Mouse (Mus musculus): ENCODE measurements around the gene Ogfod3. TPM values are rescaled to one million over a fixed set of nuclear protein-coding genes. Genes with fewer than 3 reads are reported as not detected.

The Ogfod3 gene
- 23.0 and 24.6 TPM in 2 replicates for total RNA-seq (2021)
- long read RNA-seq, experiment 1, transcript Ogfod3-201 (9 exons, 1,308 nt) = major isoform, 55 of 58 reads
- long read RNA-seq, experiment 1, partial matches to known transcripts = 3 of 58 reads
- long read RNA-seq, experiment 1, other reads (novel, unspliced or antisense) = 0 of 58 reads
- long read RNA-seq, experiment 2, transcript Ogfod3-201 (9 exons, 1,308 nt) = major isoform, 25 of 28 reads
- long read RNA-seq, experiment 2, partial matches to known transcripts = 2 of 28 reads
- long read RNA-seq, experiment 2, other reads (novel, unspliced or antisense) = 1 of 28 reads

DNA sequence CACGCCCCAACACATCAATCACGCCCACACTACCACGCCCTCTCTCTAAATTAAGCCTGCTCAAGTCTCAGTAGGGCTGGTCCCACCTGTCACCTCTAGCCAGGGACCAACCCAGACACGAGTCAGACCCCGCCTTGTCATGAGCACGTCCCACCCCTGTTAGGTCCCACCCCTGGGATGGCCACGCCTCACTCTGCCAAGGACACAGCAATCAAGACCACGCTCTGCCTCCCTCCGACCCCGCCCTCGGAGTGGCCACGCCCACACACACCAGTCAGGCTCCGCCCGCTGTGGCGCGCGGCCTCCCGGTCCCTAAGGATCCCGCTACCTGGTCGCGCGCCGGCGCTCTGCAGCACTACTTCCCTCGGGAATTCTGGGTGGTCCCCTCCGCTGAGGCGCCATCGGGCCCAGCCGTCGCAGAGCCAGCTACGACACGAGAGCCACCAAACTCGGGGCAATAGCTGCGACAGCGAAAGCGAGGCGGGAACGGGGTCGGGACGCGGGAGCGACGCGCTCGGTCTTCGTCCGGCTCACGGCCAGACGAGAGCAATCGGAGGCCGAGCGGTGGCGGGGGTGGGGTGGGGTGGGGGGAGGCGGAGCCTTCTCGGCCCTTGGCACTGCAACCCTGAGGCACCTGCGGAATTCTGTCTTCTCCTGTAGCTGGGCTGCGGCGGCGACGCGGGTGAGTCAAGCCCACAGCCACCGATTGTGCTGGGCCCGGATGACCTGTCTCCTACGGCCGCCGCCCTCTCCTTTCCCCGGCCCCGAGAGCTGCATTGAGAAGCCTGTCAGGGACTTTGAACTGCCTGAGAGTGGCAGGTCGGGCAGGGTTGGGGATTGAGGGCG, at the start of gene Ogfod3, which contains the start of gene Hexdc:
Ogfod3 (minus strand) TSS at position 551 of the 846 bp plus-strand sequence.
Hexdc (plus strand) TSS at position 273 of the 846 bp plus-strand sequence.
- DNase-seq = peak; percentile 98

DNA sequence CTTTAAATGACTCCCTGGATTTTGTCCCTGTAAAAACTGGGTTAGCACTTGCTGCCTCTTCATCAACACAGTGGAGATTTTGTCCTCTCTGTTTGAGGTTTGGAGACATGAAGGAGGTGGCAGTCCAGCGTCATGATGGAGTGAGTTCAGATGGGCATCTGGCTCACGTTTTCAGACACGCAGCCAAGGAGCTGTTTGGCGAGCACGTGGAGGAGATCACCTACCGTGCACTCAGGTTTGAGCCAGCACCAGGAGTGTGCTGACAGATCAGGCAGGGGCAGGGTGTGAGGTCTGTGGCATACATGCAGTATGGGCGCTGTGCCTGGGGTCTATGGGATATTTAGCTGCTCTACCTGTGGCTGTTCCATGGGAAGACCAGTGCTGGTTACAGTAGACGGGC, 45.7 kb upstream of the Ogfod3 start:
- no peak for DNase-seq

DNA sequence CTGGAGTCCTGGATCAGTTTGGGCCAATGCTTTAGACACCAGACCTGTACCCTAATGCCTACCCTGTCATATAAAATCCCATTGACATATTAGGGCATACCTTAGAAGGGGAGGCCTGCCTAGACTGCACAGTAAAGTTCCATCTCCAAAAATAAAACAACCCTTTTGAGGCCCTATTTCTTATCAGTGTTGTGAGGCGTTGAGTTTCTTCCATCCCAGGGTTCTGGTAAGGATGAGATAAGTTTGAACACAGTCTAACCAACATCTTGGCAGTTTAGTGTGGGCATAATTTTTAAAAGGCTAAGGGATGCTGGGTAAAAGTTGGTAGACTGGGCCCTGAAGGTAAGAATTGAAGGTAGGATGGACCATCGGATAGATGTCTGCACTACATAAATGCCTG, 35.2 kb upstream of the Ogfod3 start:
- DNase-seq = no peak

DNA sequence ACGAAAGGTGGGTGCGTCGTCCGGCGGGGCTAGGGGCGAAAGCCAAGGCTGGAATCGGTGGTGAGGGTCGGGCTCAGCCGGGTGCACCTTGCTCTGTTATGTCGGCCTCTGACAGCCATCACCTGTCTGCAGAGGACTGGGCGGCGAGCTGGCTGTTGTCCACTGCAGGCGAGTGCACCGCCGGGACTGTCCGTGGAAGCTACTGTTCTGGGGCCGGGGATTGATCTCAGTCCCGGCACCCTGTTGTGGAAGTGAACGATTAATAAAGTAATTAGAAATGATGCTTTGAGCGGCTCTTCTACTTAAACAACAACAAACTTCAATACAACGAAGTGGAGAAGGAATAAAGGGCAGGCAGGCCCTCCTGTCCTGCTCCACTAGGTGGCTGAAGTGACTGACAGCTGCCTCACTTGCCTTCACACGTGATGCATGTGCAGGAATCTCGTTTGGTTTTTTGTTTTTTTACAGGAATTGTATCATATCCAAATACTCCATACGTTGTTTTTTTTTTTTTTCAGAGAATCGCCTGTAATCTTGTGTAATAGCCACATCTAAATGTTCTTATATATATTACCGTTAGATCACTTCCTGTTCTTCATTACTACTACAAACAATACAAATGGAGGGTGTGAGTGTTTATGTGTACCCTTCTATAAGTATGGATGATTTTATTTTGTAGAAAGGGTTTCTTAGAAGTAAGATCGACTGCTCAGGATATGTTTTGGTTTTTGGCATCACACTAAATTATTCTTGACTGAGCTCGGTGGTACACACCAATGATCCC, 33.0 kb upstream of the Ogfod3 start:
- no peak for DNase-seq

DNA sequence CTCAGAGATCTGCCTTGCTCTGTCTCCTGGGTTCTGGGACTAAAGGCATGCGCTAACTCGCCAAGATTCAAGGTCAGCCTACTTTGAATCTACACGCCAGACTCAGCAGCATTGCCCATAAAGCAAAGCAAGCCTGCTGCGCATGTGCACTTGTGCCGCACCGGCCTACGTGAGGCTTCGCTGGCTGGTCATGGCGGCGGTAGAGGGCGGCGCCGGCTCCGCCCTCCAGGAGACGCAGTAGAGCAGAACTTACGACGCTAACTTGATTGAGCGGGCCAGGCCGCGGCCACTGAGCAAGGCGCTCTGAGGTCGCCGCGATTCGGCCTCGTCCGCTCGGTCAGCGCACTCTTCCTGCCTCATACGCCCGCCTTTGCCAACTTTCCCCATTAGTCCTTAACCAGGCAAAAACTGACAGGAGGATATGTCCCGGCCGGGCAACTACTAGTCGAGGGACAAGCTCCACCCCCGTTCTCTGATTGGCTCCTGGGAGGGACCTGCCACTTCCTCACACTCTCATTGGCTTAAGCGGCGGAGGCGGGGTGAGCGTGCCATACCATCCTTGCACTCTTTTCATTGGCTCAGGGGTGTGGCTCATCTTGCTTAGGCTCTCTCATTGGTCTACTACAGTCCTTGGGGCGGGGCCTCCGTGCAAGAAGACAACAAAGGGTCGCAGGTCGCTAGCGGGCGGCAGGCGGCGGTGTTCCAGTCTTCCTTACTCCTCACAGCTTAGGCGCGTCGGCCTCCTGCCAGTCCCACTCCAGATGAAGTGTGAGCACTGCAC, 32.2 kb upstream of the Ogfod3 start, which contains the start of gene Narf:
Narf (plus strand) TSS at position 690 of the 781 bp plus-strand sequence.
- DNase-seq = peak; percentile 99

DNA sequence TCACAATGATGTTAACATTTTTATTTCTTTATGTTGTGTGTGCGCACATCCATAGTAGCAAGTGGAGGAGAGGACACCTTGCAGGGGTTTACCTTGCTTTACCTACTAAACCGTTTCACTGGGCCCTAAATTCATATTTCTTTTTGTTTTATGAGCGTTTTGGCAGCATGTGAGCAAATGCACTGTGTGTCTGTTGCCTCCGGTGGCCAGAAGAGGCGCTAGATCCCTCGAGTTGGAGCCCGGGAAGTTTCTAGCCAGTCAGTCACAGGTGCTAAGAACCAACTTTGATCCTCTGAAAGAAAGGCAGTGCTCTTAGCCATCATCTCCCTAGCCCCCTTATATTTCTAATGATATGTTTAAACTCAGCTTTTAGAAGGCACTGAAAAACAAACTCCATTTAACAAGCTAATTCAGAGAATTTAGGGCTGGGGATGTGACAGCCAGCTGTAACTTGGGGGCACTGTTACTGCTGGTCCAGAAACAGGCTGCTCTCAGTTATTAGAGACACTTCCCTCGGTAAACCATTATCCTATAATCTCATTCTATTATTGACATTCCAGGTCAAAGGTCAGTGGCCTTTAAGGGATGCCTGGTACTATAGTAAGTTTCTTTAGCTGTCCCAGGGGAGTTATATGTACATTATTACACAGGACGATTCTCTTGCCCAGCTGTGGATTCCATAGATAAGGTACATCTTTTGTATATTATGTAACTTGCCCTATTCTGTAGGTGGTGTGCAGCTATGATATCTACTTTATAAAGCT, 31.1 kb upstream of the Ogfod3 start:
- DNase-seq = peak; percentile 66

DNA sequence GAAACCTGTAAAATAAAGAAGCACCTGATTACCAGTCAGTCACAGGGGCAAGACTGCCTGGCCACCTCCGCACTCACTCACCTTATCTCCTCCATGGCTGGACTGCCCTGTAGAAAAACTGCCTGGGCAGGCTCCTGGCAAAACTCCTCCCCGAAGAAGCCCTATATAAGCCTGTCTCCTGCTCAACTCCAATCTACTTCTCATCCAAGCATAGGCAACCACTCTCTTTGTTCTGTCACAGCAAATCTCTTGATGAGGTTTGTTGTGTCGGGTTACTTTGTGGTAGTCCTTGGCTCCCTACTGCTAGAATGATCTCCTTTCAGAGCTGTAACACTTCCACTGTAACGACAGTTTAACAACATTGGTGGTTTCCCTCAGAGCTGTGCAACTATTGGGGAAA, 28.2 kb upstream of the Ogfod3 start:
- DNase-seq = no peak

DNA sequence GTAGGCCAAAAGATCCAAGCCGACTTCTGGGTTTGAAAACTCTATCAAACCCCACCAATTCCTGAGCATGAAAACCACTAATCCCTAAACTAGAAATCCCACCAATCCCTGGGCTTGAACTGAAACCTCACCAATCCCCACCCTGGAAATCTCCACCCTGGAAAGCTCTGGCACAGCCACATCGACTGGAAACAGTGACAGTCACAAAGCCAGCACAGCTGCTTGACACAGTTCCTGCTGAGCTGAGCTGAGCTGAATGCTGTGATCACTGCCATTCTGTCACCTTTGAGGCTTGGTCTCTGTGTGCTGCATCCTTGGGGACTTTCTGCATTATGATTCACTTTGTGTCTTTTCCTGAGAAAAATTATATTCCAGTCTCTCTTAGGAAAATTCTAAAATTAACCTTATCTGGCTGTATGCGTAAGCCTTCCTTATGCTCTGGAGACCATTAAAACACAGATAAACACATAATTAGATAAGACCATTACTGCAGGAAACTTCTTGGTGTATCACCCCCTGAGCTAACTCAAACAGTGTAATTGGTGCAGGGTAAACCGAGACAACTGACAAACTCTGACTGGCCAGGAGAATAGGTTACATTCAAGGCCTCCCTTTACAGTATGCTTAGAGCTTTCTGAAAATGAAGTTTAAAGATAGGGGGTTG, 27.2 kb upstream of the Ogfod3 start:
- no peak for DNase-seq

DNA sequence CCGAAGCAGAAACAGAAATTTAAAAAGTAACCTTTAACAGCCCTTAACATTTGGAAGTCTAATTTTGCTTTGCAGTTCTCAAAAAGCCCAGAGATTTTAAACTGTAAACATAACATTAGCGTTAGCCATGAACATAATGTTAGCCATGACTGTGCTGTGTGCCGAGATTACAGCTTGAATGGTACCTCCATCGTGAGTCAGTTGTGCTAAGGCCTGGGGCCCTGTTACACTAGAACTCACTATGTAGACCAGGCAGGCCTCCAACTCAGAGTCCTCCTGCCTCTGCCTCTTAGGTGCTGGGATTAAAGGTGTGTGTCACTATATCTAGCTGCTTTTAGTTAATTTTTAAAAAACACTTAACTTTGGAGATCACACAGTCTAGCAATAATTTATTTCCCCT, 26.7 kb upstream of the Ogfod3 start:
- DNase-seq = no peak

DNA sequence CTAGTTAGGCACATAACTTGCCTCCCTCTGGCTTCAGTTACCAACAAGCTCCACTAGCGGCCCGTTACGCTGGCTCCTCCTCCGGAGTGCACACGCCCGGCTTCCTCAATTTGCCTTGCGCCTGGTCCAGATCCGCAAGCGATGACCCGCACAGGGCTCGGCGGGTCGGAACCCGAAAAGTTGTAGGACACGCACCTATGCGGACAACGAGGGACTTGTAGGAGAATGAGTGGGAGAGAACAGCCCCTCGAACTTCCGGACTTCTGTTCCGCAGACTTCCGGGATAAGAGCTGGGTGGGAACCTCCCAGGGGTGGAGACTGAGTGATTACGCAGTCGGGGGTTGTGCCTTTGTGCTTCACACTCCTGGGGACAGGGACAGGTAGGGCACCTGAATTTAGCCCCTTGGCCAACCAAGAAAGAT, 24.5 kb upstream of the Ogfod3 start, which contains the start of gene Cybc1:
Cybc1 (minus strand) TSS at position 305 of the 422 bp plus-strand sequence.
- peak; percentile 83 for DNase-seq

DNA sequence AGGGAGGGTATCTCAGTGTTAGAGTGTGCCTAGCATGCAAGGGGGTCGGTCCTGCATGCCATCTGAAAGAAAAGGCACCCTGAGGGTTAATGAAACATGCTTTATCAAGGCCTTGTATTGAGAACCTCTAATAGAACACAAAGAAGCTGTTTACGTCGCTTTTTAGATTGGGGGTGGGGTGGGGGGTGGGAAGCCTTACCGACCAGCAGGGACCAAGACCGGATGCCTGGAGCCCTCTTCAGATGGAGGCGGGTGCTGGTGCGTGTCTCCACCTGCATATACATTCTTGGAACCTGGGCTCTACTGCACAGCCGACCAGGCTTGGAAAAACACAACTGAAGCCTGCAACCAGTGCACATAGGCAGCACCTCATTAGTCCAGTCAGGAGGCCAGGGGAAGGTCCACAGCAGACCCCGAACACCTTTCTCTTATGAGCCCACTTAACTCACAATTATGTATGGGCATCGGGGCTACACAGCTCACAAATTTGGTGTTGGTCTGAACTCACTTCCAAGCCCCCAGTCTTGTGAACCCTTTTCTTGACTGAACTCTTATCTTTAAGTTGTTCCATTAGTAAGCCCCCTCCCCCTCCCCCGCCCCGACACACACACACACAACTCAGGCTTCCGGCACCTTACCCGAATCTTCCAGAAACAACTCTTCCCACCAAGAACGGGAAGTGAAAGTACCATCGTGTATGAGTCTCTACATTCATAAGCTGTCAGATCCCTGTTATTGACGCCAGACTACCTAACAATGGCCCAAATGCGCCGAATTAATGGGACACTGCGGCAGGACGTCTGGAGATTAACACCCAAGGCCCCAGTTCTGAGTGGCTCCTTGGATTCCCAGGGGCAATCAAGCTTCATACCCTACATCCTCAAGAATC, 23.9 kb upstream of the Ogfod3 start:
- no peak for DNase-seq

DNA sequence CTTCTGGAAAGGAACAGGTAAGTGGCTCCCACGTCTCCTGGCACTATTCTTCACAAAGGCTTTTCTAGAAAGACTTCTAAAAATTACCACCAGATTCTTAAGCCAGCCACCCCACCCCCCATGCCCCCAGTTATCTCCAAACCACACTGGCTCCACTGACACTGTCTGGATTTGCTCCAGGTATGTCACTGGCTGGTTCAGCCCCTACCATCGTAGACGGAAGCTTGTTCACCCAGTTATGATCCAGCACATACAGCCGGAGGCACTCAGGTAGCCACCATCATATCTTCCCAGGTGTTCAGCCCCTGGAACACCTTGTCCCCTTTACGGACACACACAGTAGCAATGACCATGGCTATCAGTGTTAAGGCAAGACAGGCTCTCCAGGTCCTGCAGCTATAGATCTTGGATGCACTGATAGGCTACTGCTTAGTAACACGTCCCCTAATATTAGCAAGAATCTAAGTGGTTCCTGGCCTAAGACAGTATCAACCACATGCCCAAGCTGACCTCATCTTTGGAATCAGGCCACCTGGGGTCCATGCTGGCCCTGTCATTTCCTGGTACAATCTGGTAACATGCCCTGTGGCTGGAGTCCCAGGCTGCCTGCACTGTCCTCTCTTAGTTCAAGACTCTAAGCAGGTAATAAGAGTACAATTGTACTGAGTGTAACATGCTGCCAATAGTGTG, 17.0 kb upstream of the Ogfod3 start:
- no peak for DNase-seq

DNA sequence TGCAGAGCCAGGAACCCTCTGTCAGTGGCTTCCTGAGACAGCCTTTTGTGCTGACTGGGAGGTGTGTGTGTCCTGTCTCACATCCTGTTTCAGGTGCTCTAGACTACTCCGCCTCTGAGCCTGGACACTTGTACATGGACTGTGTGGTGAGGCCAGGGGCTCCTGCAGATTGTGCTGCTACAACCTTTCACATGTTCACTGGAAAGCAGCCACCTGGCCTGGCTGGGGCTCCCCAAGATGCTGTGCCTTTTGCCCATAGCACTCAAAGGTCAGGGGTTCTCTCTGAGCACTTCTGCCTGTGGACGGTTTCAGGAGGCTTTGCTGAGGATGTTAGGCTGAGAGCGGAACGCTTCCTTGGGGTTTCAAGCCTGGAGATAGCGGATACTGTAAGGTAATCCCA, 16.3 kb upstream of the Ogfod3 start:
- DNase-seq = no peak

DNA sequence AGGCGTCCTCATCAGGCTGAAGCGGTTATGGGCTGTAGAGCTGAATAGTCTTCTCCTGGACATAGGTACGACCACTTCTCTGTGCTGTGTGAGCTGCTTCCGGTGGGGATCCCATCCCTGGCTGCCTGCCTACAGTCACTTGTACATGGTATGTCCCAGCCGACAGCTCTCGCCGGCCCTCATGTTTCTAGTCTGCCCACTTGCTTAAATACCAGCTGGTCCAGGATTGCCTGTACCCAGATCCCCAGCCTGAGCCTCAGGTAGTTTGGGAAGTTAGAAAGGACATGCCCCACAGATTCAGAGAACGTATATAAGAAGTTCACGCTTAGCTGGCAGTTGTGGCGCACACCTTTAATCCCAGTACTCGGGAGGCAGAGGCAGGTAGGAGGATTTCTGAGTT, 15.3 kb upstream of the Ogfod3 start:
- DNase-seq = no peak

DNA sequence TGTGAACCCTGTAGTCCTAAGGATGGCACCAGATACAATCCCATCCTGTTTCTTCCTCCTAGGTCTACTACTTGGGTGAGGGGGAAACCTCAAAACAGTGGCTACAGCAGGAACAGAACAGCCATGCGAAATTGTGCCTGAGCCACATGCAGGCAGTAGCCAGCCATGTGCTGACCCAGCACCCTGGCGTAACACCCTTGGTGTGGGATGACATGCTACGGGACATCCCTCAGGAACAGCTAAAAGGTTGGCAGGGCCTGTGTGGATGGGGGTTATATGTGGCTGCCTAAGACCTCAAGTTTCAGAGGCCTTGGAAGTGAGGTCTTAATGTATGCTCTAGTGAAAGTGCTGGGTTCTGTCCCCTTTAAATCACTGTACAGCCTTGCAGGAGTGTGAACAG, 12.3 kb upstream of the Ogfod3 start:
- DNase-seq = no peak

DNA sequence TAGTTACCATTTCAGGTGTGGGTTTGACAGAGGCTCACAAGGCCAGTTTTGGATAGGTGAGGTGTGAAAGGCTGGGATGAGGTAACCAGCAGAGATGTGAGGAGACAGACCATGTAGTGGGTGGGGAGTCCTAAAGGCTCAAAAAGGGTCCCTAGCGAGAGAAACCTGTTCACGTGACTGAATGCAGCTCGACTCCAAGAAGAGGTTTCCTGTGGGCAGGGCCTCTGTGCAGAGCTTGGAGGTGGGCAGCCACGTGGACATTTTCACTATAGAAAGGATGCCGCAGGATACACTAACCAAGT, 701 bp downstream of the Ogfod3 start:
- DNase-seq = no peak

DNA sequence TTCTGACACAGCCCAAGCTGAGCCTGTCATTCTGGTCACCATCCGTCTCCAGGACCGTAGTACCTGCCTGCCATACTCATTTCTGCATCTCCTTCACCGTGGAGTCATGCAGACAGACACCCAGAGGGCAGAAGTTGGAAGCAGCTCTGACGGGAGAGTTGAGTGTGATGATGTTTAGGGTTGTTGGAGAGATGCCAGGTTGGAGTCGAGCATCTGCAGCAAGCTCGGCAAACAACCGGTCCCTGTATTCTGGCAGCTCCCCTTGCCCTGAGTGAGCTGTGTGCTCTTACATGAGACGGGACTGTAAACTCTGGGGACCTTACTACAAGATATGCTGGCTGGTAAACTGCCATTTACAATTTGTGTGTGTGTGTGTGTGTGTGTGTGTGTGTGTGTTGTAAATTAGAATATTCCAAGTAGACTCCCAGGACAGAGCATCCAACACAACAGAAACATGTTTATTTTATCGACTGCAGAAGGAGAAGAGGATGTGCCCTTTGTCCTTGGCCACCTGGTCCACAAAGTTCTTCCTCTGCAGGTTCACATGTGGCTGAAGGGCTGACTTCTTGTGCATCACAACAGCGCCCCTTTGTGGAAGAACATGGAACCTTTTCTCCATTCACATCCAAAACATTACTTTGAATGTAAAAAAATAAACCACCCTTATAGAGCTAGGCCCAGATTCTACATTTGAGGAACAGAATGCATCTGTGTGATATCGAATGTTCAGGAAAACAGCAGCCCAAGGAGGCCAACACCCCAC, 2.9 kb downstream of the Ogfod3 start:
- peak; percentile 56 for DNase-seq

DNA sequence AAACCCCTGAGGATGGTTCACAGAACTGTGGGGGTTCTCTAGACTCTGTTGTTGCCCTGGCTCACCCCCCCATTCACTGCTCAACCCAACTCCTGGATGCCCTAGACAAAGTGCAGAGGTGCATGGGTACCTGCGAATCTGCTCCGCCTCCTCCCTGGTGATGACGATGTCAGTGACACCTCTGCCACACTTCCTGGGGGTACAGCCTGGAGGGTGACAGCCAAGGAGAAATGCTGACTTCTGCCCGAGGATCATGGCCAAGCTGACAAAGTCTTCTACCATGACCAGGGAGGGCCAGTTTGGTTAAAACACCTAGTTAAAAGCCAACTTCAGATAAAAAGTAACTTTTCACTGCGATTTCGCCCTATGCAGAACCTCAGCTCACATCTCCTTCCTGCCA, 3.7 kb downstream of the Ogfod3 start:
- DNase-seq = no peak

All from adrenal gland, postnatal 14 days (tissue).